9 mouse cellular contexts compared by ENCODE assay signal in genomic region chr1:127500219-127500618, GRCm38 (mm10).
DNase-seq lines count a peak whose midpoint lies in the region; ATAC-seq lines count a peak whose summit lies in the region.
"Had no signal": no experiment of that assay in that cellular context is flagged by ENCODE, and none has a peak within 500 bp of the region (broad histone marks: within the 10 kb centered on the region; RNA-seq: fewer than 3 reads in every experiment).

No protein-coding gene starts in this region.

- no peak overlapping the region for H3K4me2 ChIP-seq in forebrain, embryonic 12.5 days
- H3K4me2 ChIP-seq in hindbrain, embryonic 11.5 days (replicated peaks; ENCODE audit: low read depth, low read length): no peak overlapping the region
- H3K4me2 ChIP-seq: liver, embryonic 15.5 days had no signal

- H3K36me3 ChIP-seq in forebrain, embryonic 12.5 days (replicated peaks): no peaks in the 10 kb centered on the region
- H3K36me3 ChIP-seq in hindbrain, embryonic 11.5 days (ENCODE audit: control insufficient read depth, insufficient read depth, low read length): no peaks in the 10 kb centered on the region
- no peaks in the 10 kb centered on the region for H3K36me3 ChIP-seq in midbrain, embryonic 10.5 days
- H3K36me3 ChIP-seq: liver, embryonic 15.5 days had no signal

- H3K27me3 ChIP-seq in forebrain, embryonic 12.5 days: no peaks in the 10 kb centered on the region
- H3K27me3 ChIP-seq in hindbrain, embryonic 11.5 days (ENCODE audit: control insufficient read depth, insufficient read depth, low read length): no peaks in the 10 kb centered on the region
- H3K27me3 ChIP-seq in midbrain, embryonic 10.5 days (ENCODE audit: low read depth, poor library complexity, severe bottlenecking): no peaks in the 10 kb centered on the region
- H3K27me3 ChIP-seq: liver, embryonic 15.5 days had no signal

- peak; percentile 72 for ATAC-seq in forebrain, embryonic 12.5 days (ENCODE audit: low FRiP score)
- peak; percentile 53; the same call in 1 of the 2 replicates for ATAC-seq in hindbrain, embryonic 11.5 days (ENCODE audit: low FRiP score)

- H3K4me1 ChIP-seq in forebrain, embryonic 12.5 days: peaks cover 4% of the 10 kb centered on the region; the same call in 1 of the 2 replicates
- 0 out of 2 replicates have a peak, but pooled peaks cover 2% of the 10 kb centered on the region for H3K4me1 ChIP-seq in hindbrain, embryonic 11.5 days (replicated peaks; ENCODE audit: control insufficient read depth, insufficient read depth, low read length)
- H3K4me1 ChIP-seq in midbrain, embryonic 10.5 days: peaks cover 4% of the 10 kb centered on the region
- H3K4me1 ChIP-seq: liver, embryonic 15.5 days had no signal

- no peaks in the 10 kb centered on the region for H3K9me3 ChIP-seq in forebrain, embryonic 12.5 days
- H3K9me3 ChIP-seq in hindbrain, embryonic 11.5 days (ENCODE audit: control insufficient read depth, low read length): no peaks in the 10 kb centered on the region
- no peaks in the 10 kb centered on the region for H3K9me3 ChIP-seq in midbrain, embryonic 10.5 days (replicated peaks)
- H3K9me3 ChIP-seq: liver, embryonic 15.5 days had no signal

- no peak overlapping the region for H3K9ac ChIP-seq in forebrain, embryonic 12.5 days
- no peak overlapping the region for H3K9ac ChIP-seq in hindbrain, embryonic 11.5 days (ENCODE audit: low read depth, low read length)
- H3K9ac ChIP-seq: liver, embryonic 15.5 days had no signal

- no peak overlapping the region for H3K27ac ChIP-seq in forebrain, embryonic 12.5 days
- no peak overlapping the region for H3K27ac ChIP-seq in hindbrain, embryonic 11.5 days (ENCODE audit: low read depth, low read length)
- H3K27ac ChIP-seq in midbrain, embryonic 10.5 days (replicated peaks): no peak overlapping the region
- H3K27ac ChIP-seq: liver, embryonic 15.5 days had no signal

- 9% methylated on average over 8 of the region's 8 CpGs for WGBS in forebrain, embryonic 12.5 days
- 8% methylated on average over 8 of the region's 8 CpGs for WGBS in hindbrain, embryonic 11.5 days
- WGBS in midbrain, embryonic 10.5 days: 9% methylated on average over 8 of the region's 8 CpGs

- no peak overlapping the region for H3K4me3 ChIP-seq in forebrain, embryonic 12.5 days (replicated peaks)
- no peak overlapping the region for H3K4me3 ChIP-seq in hindbrain, embryonic 11.5 days (ENCODE audit: low read depth, low read length)
- no peak overlapping the region for H3K4me3 ChIP-seq in midbrain, embryonic 10.5 days
- H3K4me3 ChIP-seq: liver, embryonic 15.5 days had no signal

- DNase-seq in MN1 (ENCODE audit: low spot score): peak; percentile 79
- peak; percentile 50 for DNase-seq in c-Kit-positive CD71-negative TER-119-negative erythroid progenitor cells, embryonic 14.5 days (ENCODE audit: low read depth)
- peak; percentile 94 for DNase-seq in hindbrain, embryonic 11.5 days (ENCODE audit: low spot score)
- peak; percentile 81 to 83 for DNase-seq in layer of hippocampus, postnatal 36 days
- DNase-seq in midbrain, embryonic 10.5 days (ENCODE audit: low spot score): peak; percentile 84
- peak; percentile 54 to 70 for DNase-seq in right cerebral cortex, postnatal 36 days (ENCODE audit: low spot score in 2 of 2)
- DNase-seq in urinary bladder, postnatal 4 days (ENCODE audit: low spot score in 2 of 2): peak; percentile 51 to 78
